Mouse (Mus musculus) neutrophil, adult 65 days (primary cell): ENCODE data around the gene Pvr. TPM values are rescaled to one million over a fixed set of nuclear protein-coding genes. Genes with fewer than 3 reads are reported as not detected.

Experiments used
- total RNA-seq: library from RNA; stranded (reverse); gene quantifications from 2 replicates; pipeline ENCODE4 v1.2.4, GENCODE M21; 2023

Pvr gene
- total RNA-seq = 6.7 and 9.0 TPM in 2 replicates

GRCm38 (mm10) chr7:19920506-19921261 is at the start of gene Pvr:
Gene Pvr, minus strand, starts transcription at chr7:19921160.

GRCm38 (mm10) chr7:19964985-19965579 is 44.1 kb upstream of the Pvr start, which contains the start of gene Ceacam20:
Gene Ceacam20, plus strand, starts transcription at chr7:19965412.

GRCm38 (mm10) chr7:19950589-19950988 is 29.6 kb upstream of the Pvr start, which contains the start of gene Igsf23:
Gene Igsf23, minus strand, starts transcription at chr7:19950756.

GRCm38 (mm10) chr7:19887849-19888248 is 33.1 kb downstream of the Pvr start, which contains the start of gene Ceacam19:
Gene Ceacam19, minus strand, starts transcription at chr7:19887965.

GRCm38 (mm10) chr7:19861199-19861598 is 59.8 kb downstream of the Pvr start, which contains the start of gene Ceacam16:
Gene Ceacam16, minus strand, starts transcription at chr7:19861299.

Other genes with a start within 250 kb of the Pvr start
- gene Apoc2, start 243.2 kb downstream of the Pvr start, total RNA-seq = 25.3 and 48.0 TPM in 2 replicates
- not detected in 2 replicates for gene Gm44805, start 239.7 kb downstream of the Pvr start, total RNA-seq
- not detected in 2 replicates for gene Apoc4, start 239.7 kb downstream of the Pvr start, total RNA-seq
- gene Apoc1, start 228.5 kb downstream of the Pvr start, total RNA-seq = 2.2 TPM in 1 of 2 replicates, not detected in the other
- gene Apoe, start 222.0 kb downstream of the Pvr start, total RNA-seq = 21.5 and 32.6 TPM in 2 replicates
- 20.8 and 22.1 TPM in 2 replicates for gene Tomm40, start 205.7 kb downstream of the Pvr start, total RNA-seq
- 0.38 TPM in 1 of 2 replicates, not detected in the other for gene Nectin2, start 170.7 kb downstream of the Pvr start, total RNA-seq
- gene Bcam, start 150.1 kb downstream of the Pvr start, total RNA-seq = not detected in 2 replicates
- gene Cblc, start 124.4 kb downstream of the Pvr start, total RNA-seq = 0.39 TPM in 1 of 2 replicates, not detected in the other
- 39.2 and 44.6 TPM in 2 replicates for gene Bcl3, start 98.4 kb downstream of the Pvr start, total RNA-seq
- 0.47 TPM in 1 of 2 replicates, not detected in the other for gene Gm19345, start 69.2 kb downstream of the Pvr start, total RNA-seq
- gene Ceacam16, start 59.9 kb downstream of the Pvr start, total RNA-seq = 3.0 and 3.9 TPM in 2 replicates
- 0.23 TPM in 1 of 2 replicates, not detected in the other for gene Ceacam19, start 33.2 kb downstream of the Pvr start, total RNA-seq
- not detected in 2 replicates for gene Igsf23, start 29.6 kb upstream of the Pvr start, total RNA-seq
- gene Ceacam20, start 44.3 kb upstream of the Pvr start, total RNA-seq = not detected in 2 replicates
- gene Nlrp9b, start 70.3 kb upstream of the Pvr start, total RNA-seq = not detected in 2 replicates
- gene Vmn1r91, start 178.5 kb upstream of the Pvr start, total RNA-seq = not detected in 2 replicates
- not detected in 2 replicates for gene Gm16442, start 201.4 kb upstream of the Pvr start, total RNA-seq
- gene Vmn1r93, start 217.9 kb upstream of the Pvr start, total RNA-seq = not detected in 2 replicates
- not detected in 2 replicates for gene Vmn1r94, start 247.2 kb upstream of the Pvr start, total RNA-seq